Mouse (Mus musculus) heart, postnatal 36 days (tissue): ENCODE results near the gene Tectb. TPM values are rescaled to one million over a fixed set of nuclear protein-coding genes. Genes with fewer than 3 reads are reported as not detected.

Experiments
- DNase-seq, 2 experiments: peaks; one replicate each; pipeline ENCODE4 v3.0.0; 2021 to 2022
- intact Hi-C: fragments of 180-260 bp; cut with DNase I; formaldehyde crosslinking; loops from one replicate; pipeline ENCODE4 v1.15.1; 2025
- microRNA-seq, 2 experiments: library from miRNA; unstranded; fragments of <30 nt; microRNA quantifications; one replicate each; pipeline ENCODE4 v1.2.0; 2021; ENCODE audit warnings: borderline number of aligned reads in 2 of 2
- total RNA-seq, 2 experiments: library from RNA; stranded (reverse); gene quantifications; 2 replicates each; pipeline ENCODE4 v1.2.3; 2021

Tectb gene
- total RNA-seq, 2 experiments from 2014 or later = 0.19 to 0.33 TPM

GRCm38 (mm10) chr19:55241186-55241645, 60.7 kb downstream of the Tectb start, which contains the start of gene Gucy2g:
Gene Gucy2g, minus strand, starts transcription at chr19:55241236.
- no peak for DNase-seq
- intact Hi-C loops = no loop called here

- peak; percentile 62 to 64 for DNase-seq
- intact Hi-C loops = no loop called here
These were observed 64.3 kb downstream of the Tectb start for GRCm38 (mm10) chr19:55244791-55245231.

Small RNA genes lying within 50 kb of the gene (microRNA-seq; reads per million reads assigned to microRNA genes)
- 0 reads per million in 2 experiments for gene Mir6715

Other genes starting within 250 kb of the Tectb start
- 100 to 1,000 TPM; 210 to 250 TPM for gene Gpam, start 53.5 kb upstream of the Tectb start, total RNA-seq
- under 1 TPM in 1 of 2 experiments, not detected in 1; 0.08 TPM for gene Gucy2g, start 60.5 kb downstream of the Tectb start, total RNA-seq
- gene Acsl5, start 71.2 kb downstream of the Tectb start, total RNA-seq = 10 to 100 TPM; 11.8 to 12.0 TPM
- gene Zdhhc6, start 135.3 kb downstream of the Tectb start, total RNA-seq = 10 to 100 TPM; 19.3 to 19.9 TPM
- 10 to 100 TPM; 17.2 to 18.3 TPM for gene Vti1a, start 135.6 kb downstream of the Tectb start, total RNA-seq